Mouse (Mus musculus): ENCODE measurements at regions not wholly inside any gene's neighbourhood (a gene's known extent, or its start where the extent isn't known, plus 50 kb on each side); places are given as distances from the start of the nearest gene placed in this dataset.
A peak's percentile ranks its signal among the peaks of the same experiment; 100 is the strongest.
"Not testable (repeated sequence)": the region's sequence is repeated elsewhere in the genome, so short reads cannot be mapped to it uniquely, and the experiment has no call there.

- peak in 1 of 2 experiments; percentile 1 for DNase-seq
- intact Hi-C loops (cut with DNase I) = not testable (repeated sequence)
These were observed 112.0 kb upstream of the Btbd35f4 start for GRCm38 (mm10) chrX:4688291-4688690.
